Mouse (Mus musculus): ENCODE results near the gene Npas3. TPM values are rescaled to one million over a fixed set of nuclear protein-coding genes. Genes with fewer than 3 reads are reported as not detected.

Gene Npas3
- polyA plus RNA-seq, 1 experiment from 2014 or later = 7.8 TPM

DNA sequence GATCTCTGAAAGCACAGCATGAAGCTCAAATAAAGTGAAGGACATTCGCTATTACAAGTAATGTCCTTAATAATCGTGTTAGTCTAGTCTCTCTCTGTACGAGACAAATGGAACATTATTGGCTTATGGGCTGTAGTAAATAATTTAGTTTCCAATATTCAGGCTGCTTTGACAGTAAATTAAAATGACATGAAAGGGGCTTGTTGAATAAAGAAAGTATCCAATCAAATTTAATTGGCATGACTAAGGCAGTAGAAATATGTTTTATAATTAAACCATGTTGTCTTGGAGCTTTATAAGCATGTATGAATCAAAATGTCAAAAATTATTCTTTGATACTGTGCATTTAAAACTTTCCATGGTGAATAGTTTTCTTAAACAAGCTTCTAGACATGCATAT lies 278.6 kb downstream of the Npas3 start:
- Histone ChIP-seq H3K36me3 (no peaks in the 10 kb centered on the region), H3K9me3 (no peaks in the 10 kb centered on the region), H3K4me3 (no peak overlapping the region), H3K4me2 (replicated peaks) (no peak overlapping the region), H3K27me3 (no peaks in the 10 kb centered on the region), H3K27ac (no peak overlapping the region), H3K4me1 (no peaks in the 10 kb centered on the region), H3K9ac (no peak overlapping the region)
- no peak for ATAC-seq (ENCODE audit: low FRiP score, low read depth)
- WGBS = 53% methylated on average over 3 of the region's 3 CpGs

DNA sequence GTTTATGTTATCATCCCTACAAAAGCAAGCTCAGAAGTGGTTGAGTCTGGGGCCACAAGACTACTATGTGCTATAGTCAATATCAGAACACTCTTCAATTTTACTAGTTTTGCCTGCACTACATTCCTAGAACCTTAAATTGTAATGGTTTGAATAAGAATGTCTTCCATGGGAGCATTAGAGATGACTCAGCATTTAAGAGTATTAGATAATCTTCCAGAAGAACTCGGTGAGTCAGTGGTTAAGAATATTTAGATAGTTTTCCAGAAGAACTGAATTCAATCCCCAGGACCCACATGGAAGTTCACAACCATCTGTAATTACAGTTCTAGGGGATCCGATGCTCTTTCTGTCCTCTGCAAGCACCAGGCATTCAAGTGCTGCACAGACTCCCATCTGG lies 280.9 kb downstream of the Npas3 start:
- no peak overlapping the region for H3K4me3 ChIP-seq
- 90% methylated on average over 2 of the region's 2 CpGs for whole genome bisulfite sequencing
- H3K4me1 ChIP-seq = no peaks in the 10 kb centered on the region
- H3K9me3 ChIP-seq = no peaks in the 10 kb centered on the region
- no peaks in the 10 kb centered on the region for H3K27me3 ChIP-seq
- no peak for ATAC-seq (ENCODE audit: low FRiP score, low read depth)
- no peak overlapping the region for H3K4me2 ChIP-seq (replicated peaks)
- no peak overlapping the region for H3K27ac ChIP-seq
- no peaks in the 10 kb centered on the region for H3K36me3 ChIP-seq
- H3K9ac ChIP-seq = no peak overlapping the region

DNA sequence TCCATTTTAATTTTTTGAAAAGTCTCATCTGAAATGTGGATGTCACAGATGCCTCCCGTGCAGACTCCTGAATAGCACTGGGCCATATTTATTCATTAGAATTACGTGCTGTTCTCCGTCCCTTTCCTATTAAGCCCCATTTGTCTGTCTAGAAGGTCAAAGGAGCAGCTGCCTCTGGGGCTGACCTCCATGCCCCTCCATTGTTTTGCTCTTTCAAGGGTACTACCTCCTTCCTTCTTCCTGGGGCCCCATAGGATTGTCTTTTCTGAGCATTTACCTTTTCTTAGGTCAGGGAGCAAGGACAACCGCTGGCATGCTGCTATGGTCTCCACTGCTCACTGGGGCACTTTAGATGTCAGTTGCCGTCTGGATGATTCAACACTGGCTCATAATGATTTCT lies 288.3 kb downstream of the Npas3 start:
- no peaks in the 10 kb centered on the region for H3K4me1 ChIP-seq
- no peak overlapping the region for H3K27ac ChIP-seq
- H3K9me3 ChIP-seq = no peaks in the 10 kb centered on the region
- H3K4me2 ChIP-seq (replicated peaks) = no peak overlapping the region
- 68% methylated on average over 5 of the region's 5 CpGs for WGBS
- H3K4me3 ChIP-seq = no peak overlapping the region
- no peak for ATAC-seq (ENCODE audit: low FRiP score, low read depth)
- no peaks in the 10 kb centered on the region for H3K27me3 ChIP-seq
- H3K36me3 ChIP-seq = no peaks in the 10 kb centered on the region
- no peak overlapping the region for H3K9ac ChIP-seq

GRCm38 (mm10) chr12:53556359-53556758 lies 307.9 kb downstream of the Npas3 start:
- Histone ChIP-seq H3K27ac (no peak overlapping the region), H3K4me2 (replicated peaks) (no peak overlapping the region), H3K9ac (no peak overlapping the region), H3K27me3 (no peaks in the 10 kb centered on the region), H3K4me1 (no peaks in the 10 kb centered on the region), H3K4me3 (no peak overlapping the region), H3K9me3 (no peaks in the 10 kb centered on the region), H3K36me3 (no peaks in the 10 kb centered on the region)
- no peak for ATAC-seq (ENCODE audit: low FRiP score, low read depth)
- 78% methylated on average over 2 of the region's 2 CpGs for WGBS

- ATAC-seq (ENCODE audit: low FRiP score, low read depth) = no peak
- Histone ChIP-seq H3K4me2 (replicated peaks) (no peak overlapping the region), H3K4me1 (no peaks in the 10 kb centered on the region), H3K27ac (no peak overlapping the region), H3K9me3 (no peaks in the 10 kb centered on the region), H3K9ac (no peak overlapping the region), H3K27me3 (no peaks in the 10 kb centered on the region), H3K4me3 (no peak overlapping the region), H3K36me3 (no peaks in the 10 kb centered on the region)
- WGBS = 84% methylated on average over 1 of the region's 1 CpGs
These were observed 309.8 kb downstream of the Npas3 start for GRCm38 (mm10) chr12:53558259-53558658.

- no peaks in the 10 kb centered on the region for H3K9me3 ChIP-seq
- H3K27ac ChIP-seq = no peak overlapping the region
- WGBS = 79% methylated on average over 12 of the region's 12 CpGs
- H3K9ac ChIP-seq = no peak overlapping the region
- no peak overlapping the region for H3K4me2 ChIP-seq (replicated peaks)
- H3K36me3 ChIP-seq = no peaks in the 10 kb centered on the region
- ATAC-seq (ENCODE audit: low FRiP score, low read depth) = no peak
- H3K4me1 ChIP-seq = no peaks in the 10 kb centered on the region
- H3K4me3 ChIP-seq = no peak overlapping the region
- H3K27me3 ChIP-seq = no peaks in the 10 kb centered on the region
These were observed 318.4 kb downstream of the Npas3 start for GRCm38 (mm10) chr12:53566712-53567387.

DNA sequence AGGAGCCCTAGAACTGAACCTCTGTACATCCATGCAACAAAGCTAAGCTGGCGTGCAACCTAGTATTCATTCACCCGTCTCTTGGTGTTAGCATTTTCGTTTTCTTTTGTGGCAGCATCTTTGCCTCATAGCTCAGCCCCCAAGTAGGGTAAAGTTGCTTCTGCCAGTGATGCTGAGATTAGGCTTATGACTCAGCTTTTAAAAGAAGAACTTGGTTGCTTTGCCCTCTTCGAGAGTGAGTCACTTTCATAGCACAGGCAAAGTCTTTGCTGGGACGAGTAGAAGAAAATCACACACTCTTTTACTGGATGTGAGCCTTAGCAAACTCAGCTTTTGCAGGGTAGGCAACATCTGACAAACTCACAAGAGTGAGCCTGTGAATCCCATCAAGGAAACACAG lies 332.7 kb downstream of the Npas3 start:
- Histone ChIP-seq H3K4me3 (no peak overlapping the region), H3K36me3 (no peaks in the 10 kb centered on the region), H3K27ac (no peak overlapping the region), H3K9ac (no peak overlapping the region), H3K4me1 (no peaks in the 10 kb centered on the region), H3K27me3 (no peaks in the 10 kb centered on the region), H3K9me3 (no peaks in the 10 kb centered on the region), H3K4me2 (replicated peaks) (no peak overlapping the region)
- WGBS = 92% methylated on average over 5 of the region's 5 CpGs
- ATAC-seq (ENCODE audit: low FRiP score, low read depth) = no peak

DNA sequence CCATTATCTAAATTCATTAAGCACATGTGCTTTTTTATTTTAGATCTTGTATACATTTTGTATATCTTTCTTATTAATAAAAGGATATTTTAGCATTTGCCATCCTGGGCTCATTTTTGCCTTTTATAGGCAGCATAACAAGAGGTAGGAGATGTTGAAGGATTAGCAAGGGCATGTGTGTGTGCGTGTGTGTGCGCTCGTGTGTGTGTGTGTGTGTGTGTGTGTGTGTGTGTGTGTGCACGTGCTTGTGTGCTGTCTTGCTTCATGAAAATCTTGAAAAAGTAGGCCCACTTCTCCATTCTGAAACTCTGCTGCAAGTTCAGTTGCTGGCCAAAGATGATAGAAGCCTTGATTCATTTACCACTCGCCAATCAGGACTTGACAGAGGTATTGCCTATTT lies 338.8 kb downstream of the Npas3 start:
- Histone ChIP-seq H3K4me1 (peaks cover 18% of the 10 kb centered on the region), H3K4me2 (replicated peaks) (no peak overlapping the region), H3K36me3 (no peaks in the 10 kb centered on the region), H3K4me3 (no peak overlapping the region), H3K27me3 (no peaks in the 10 kb centered on the region), H3K9ac (no peak overlapping the region), H3K27ac (no peak overlapping the region), H3K9me3 (no peaks in the 10 kb centered on the region)
- no peak for ATAC-seq (ENCODE audit: low FRiP score, low read depth)
- 78% methylated on average over 5 of the region's 5 CpGs for WGBS

- Histone ChIP-seq H3K9me3 (no peaks in the 10 kb centered on the region), H3K27me3 (no peaks in the 10 kb centered on the region), H3K27ac (no peak overlapping the region), H3K4me2 (replicated peaks) (no peak overlapping the region), H3K4me3 (no peak overlapping the region), H3K36me3 (no peaks in the 10 kb centered on the region), H3K4me1 (peaks cover 18% of the 10 kb centered on the region), H3K9ac (no peak overlapping the region)
- 70% methylated on average over 19 of the region's 19 CpGs for WGBS
- no peak for ATAC-seq (ENCODE audit: low FRiP score, low read depth)
These were observed 339.4 kb downstream of the Npas3 start for GRCm38 (mm10) chr12:53587691-53588504.

DNA sequence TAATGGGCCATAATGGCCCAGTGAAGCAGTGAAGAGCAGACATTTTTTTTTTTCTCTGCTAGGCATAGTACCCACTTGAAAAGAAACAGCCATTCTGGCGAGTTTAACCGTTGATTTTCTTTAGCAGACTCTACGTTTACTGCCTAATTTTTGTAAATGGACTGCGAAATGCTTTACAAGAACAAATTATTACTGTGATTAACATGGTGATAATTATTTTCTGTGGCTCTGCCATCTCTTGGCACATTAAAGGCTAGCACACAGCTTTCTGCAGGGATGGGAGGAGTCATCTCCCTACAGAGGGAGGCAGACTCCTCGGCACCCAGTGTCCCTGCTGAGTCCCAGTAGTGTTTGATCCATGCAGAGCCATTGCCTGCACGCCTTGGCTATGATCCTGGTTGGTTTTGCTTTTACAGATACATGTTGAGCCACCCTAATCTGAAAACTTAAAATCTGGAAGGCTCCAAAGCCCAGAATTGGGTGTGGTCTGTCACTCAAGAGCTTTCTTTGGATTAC lies 341.0 kb downstream of the Npas3 start:
- Histone ChIP-seq H3K9me3 (no peaks in the 10 kb centered on the region), H3K27me3 (peaks cover 5% of the 10 kb centered on the region; the same call in 1 of the 2 replicates), H3K4me3 (no peak overlapping the region), H3K36me3 (no peaks in the 10 kb centered on the region), H3K9ac (no peak overlapping the region), H3K27ac (no peak overlapping the region), H3K4me2 (replicated peaks) (no peak overlapping the region), H3K4me1 (peaks cover 18% of the 10 kb centered on the region)
- WGBS = 26% methylated on average over 6 of the region's 6 CpGs
- ATAC-seq (ENCODE audit: low FRiP score, low read depth) = no peak

- no peak overlapping the region for H3K4me2 ChIP-seq (replicated peaks)
- H3K4me1 ChIP-seq = no peaks in the 10 kb centered on the region
- no peaks in the 10 kb centered on the region for H3K27me3 ChIP-seq
- H3K36me3 ChIP-seq = no peaks in the 10 kb centered on the region
- 64% methylated on average over 6 of the region's 6 CpGs for WGBS
- H3K9me3 ChIP-seq = no peaks in the 10 kb centered on the region
- no peak overlapping the region for H3K4me3 ChIP-seq
- no peak overlapping the region for H3K9ac ChIP-seq
- no peak overlapping the region for H3K27ac ChIP-seq
- no peak for ATAC-seq (ENCODE audit: low FRiP score, low read depth)
These were observed 357.2 kb downstream of the Npas3 start for GRCm38 (mm10) chr12:53605661-53606060.

DNA sequence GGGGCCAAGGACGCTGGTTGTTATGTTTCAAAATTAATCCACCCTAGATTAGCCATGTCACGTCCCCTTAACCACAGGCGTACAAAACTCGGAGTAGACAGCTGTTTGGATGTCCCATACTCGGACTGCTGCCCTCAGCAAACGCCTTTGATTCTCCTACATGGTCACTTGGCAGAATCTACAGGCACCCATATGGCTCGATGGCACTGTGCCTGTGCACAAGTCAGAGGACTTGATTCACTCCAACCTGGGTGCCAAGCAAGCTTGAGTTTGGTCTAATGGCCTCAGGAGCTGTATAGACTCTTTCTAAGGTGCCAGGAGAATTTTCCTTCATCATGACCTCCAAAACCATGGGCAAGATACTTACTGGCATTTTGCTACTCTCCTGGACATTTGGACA lies 363.6 kb downstream of the Npas3 start:
- no peaks in the 10 kb centered on the region for H3K27me3 ChIP-seq
- no peak overlapping the region for H3K4me2 ChIP-seq (replicated peaks)
- H3K27ac ChIP-seq = no peak overlapping the region
- no peaks in the 10 kb centered on the region for H3K9me3 ChIP-seq
- no peak for ATAC-seq (ENCODE audit: low FRiP score, low read depth)
- WGBS = 88% methylated on average over 7 of the region's 7 CpGs
- no peak overlapping the region for H3K4me3 ChIP-seq
- H3K9ac ChIP-seq = no peak overlapping the region
- H3K4me1 ChIP-seq = 0 out of 2 replicates have a peak, but pooled peaks cover 5% of the 10 kb centered on the region
- no peaks in the 10 kb centered on the region for H3K36me3 ChIP-seq

Measured in limb, embryonic 13.5 days (tissue).